Mouse (Mus musculus) thymus, postnatal 14 days (tissue): ENCODE measurements around the gene Ift122.
A peak's percentile ranks its signal among the peaks of the same experiment; 100 is the strongest.

Source experiments
- DNase-seq: peaks from one replicate; pipeline ENCODE4 v3.0.0; 2021

The Ift122 gene

DNA sequence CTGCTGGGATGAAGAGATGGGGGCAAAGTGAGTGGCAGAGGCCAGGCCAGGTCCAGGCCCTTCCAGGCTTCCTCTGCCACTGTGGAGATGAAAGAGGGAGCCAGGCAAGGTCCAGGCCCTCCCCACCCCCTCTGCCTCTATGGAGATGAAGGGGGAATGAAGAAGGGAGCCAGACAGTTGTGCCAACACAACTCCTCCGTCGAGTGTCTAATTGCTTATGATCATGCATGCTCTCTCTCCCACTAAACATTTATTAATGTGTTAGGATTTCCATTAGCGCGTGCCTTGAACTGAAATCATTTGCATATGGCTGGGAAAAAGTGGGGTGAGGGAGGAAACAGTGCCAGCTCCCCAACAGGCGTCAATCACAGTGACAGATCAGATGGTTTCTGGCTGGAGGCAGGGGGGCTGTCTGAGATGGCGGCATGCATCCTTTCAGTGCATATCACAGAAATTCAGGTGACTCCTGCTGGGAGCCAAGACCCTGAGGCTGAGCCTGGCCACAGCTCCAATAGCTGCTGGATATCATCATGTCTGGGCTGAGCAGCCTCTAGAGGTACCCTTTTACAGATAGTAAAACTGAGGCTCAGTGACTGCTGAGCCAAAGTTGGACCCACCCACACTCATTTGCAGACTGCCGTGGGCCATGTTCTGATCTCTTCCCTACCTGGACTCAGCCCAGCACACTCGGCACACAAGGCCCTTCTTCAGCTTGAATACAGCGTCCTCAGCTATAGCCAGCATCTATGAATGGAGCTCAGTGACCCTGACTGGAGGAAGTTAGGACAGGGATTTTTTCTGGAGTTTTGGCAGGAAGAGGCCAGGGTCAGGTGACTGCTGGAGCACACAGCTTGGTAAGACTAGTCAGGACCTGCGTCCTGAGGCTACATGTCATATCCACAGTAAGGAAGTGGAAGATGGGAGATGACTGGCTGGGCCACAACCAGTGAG, 74.3 kb downstream of the Ift122 start:
- DNase-seq: no peak

DNA sequence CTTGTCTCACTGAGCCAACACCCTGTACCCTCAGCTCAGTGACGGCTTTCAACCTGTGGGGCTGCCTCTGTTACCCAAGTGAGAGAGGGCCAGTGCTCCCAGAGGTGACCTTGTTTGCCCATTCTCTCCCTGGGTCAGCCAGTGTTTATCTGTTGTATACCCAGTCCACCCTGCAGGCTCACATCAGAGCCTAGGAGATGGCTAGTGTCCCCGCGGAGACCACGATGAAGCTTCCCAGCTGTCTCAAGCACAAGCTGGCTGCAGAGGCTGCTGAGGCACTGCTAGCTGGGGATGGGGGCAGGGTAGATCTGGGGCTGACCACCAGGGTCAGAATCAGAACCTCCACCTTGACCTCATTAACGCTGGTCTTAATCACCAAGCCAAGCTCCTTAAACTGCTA, 76.7 kb downstream of the Ift122 start:
- no peak for DNase-seq

DNA sequence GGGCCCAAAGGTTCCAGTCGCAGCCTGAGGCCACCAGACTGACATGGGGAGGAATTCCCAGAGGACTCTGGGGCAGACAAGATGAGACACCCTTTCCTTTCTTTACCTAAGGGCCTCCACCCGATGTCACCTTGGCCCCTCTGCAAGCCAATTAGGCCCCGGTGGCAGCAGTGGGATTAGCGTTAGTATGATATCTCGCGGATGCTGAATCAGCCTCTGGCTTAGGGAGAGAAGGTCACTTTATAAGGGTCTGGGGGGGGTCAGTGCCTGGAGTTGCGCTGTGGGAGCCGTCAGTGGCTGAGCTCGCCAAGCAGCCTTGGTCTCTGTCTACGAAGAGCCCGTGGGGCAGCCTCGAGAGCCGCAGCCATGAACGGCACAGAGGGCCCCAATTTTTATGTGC, 78.4 kb downstream of the Ift122 start, which contains the start of gene Rho:
Rho (plus strand) TSS at position 110 of the 400 bp plus-strand sequence.
- no peak for DNase-seq

DNA sequence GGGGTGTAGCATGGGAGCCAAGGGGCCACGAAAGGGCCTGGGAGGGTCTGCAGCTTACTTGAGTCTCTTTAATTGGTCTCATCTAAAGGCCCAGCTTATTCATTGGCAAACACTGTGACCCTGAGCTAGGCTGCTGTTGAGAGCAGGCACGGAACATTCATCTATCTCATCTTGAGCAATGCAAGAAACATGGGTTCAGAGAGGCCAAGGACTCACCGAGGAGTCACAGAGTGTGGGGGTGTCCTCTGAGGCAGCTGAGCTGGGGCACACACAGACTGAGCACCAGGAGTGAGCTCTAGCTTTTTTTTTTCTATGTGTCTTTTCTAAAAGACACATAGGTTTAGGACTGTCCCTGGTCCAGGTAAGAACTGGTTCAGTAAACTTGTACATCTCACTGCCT, 79.1 kb downstream of the Ift122 start:
- DNase-seq: no peak

DNA sequence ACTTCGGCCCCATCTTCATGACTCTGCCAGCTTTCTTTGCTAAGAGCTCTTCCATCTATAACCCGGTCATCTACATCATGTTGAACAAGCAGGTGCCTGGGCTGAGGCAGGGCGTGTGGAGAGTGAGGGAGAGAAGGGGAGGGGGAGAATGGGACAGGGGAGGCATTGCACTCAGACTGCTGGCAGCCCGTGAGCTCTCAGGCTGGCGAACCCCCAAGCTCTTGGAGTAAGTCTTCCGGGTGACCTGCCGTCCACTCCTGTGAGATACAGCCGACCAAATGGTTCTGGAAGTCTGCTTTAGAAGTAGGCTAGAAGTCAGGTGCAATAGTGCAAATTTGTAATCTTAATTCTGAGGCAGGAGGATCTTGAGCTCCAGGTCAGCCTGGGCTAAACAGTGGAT, 82.3 kb downstream of the Ift122 start:
- DNase-seq: no peak

DNA sequence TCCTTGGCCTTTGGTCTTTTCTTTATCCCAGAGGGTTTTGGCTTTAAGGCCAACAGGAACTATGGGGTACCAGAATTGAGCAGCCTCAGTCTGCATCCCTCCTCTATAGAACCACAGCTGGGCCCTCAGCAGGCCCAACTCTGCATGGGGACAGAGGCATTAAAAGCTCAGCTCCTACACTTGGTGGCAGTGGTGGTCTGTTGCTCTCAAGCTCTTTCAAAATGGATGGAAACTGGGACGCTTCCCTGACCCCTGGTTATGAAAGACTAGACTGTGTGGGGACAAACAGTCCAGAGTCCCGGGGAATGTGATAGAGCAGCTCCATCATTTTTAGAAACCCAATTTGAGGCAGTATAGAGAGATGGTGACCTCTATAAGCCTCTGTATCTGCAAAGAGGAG, 84.7 kb downstream of the Ift122 start:
- no peak for DNase-seq

DNA sequence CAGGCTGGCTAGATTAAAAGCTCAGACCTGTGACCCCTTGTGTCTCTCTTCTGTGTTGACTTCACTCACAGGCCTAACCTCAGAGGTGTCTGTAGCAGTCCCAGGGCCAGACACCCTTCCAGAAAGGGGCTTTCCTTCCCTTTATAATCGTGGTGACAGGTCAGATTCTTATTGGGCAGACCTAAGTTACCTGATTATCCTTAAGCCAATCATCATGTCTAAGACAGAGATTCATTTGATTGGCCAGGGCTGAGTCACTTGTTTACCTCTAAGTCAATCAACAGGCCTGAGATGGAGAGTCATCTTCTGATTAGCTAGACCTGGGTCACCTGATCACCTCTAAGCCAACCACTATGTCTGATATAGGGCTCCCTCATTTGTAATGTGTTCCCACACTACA, 85.5 kb downstream of the Ift122 start:
- DNase-seq: no peak

DNA sequence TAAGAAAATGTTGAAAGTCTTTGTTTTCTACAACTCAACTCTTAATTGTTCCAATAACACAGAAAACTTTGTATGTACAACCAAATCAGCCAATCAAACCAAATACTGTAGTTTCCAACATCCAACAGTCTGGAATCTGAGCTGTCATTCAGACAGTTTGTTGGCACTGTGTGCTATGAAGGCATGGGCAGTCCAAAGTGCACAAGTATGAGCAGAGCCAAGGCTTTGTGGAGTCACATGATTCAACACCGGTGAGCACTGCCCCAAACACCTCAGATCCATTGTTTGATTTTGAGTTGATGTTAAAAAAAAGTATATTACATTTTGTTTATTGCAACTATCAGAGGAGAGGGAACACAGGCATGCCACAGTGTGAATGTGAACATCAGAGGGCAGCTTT, 87.3 kb downstream of the Ift122 start:
- no peak for DNase-seq

DNA sequence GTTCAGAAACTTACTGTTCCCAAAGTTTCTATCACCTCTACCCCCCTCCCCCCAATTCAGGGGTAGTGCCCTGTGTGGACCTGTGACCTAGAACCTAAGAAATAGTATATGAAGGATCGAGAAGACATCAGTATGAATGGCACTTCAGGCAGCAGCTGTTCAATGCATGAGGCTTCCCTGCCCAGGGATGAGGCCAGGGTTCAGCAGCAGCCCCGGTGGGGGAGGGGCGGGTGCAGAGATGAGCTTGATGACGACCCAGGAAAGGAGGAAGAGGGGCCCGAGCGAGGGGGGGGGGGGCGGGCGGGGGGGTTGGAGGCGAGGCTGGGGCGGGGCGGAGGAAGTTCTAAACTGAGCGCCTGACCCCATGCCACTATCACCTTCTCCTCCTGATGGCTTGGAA, 87.9 kb downstream of the Ift122 start:
- DNase-seq: peak; percentile 67

DNA sequence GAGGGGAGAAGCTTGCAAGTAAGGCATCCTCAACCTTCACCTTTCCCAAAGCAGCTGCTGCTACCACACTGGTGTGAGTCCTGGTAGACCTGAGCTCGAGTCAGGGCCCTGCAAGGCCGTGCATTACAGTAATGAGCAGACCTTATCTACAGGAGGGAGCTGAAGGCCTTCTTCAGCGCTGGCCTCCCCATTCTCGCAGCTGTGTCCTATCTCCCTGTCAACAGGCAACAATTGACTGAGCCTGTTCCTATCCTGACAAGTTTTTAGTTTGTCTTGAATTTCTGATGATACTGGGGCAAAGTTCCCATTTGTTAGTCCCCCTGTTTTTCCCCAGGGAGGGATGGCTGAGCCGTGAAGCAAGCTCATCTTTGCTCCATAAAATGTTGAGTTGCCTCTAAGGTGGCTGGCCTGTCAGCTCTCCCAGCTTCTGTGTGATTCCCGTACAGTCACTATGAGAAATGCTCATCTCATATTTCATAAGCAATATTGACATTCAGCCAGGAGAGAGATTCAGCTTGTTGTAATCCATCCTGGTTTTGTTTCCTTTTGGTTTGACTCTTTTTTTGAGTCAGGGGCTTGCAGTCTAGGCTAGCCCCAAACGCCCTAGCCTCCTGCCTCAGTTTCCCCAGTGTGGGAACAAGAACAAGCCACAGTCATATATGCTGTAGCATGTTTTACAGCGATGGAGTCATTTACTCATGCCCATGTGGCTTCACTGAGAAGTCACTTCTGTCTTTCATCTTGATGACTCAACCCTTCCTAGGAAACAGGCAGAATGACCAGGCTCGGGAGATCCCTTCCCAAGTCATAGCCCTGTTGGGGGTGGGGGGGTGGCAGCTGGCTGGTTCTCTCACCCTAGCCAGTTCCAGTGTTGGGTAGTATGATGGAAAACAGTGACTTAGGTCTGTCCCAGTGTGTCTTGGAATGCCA, 90.5 kb downstream of the Ift122 start:
- no peak for DNase-seq

DNA sequence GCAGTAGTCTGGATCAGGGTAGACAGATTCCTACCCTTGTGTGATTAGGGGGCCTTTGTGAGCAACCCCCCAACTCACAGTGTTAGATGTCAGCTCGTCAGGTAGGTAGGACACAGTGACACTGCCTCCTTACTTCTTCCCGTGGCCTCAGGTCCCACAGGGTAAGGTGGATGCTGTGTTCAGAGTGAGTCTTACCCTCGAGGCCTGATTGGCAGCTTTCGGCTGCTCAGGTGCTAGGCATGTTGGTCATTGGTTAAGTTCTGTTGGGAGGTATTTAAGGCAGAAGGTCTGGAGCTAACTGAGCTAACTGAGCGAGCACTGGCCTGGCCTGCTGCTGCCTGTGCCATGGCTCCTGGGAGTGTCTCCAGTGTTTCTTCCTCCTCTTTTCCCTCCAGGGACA, 91.4 kb downstream of the Ift122 start, which contains the start of gene H1foo:
H1foo (plus strand) TSS at position 301 of the 400 bp plus-strand sequence.
- DNase-seq: no peak

DNA sequence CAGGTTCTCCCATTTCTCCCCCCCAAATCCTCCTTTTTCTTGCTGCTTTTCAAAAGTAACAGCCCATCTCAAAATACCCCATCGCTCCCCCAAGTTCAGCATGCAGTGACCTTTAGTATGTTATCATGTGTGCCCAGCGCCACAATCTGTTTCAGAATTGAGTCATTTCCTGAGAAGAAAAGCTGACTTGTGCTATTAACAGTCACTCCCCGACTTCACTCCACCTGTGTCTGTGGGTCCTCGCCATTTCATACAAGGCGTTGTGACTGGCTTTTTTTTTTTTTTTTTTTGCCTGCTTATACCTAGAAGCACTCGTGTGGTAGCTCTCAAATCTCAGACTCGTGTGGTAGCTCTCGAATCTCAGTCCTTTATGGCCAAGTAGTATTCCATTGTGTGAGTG, 92.4 kb downstream of the Ift122 start:
- DNase-seq: no peak

DNA sequence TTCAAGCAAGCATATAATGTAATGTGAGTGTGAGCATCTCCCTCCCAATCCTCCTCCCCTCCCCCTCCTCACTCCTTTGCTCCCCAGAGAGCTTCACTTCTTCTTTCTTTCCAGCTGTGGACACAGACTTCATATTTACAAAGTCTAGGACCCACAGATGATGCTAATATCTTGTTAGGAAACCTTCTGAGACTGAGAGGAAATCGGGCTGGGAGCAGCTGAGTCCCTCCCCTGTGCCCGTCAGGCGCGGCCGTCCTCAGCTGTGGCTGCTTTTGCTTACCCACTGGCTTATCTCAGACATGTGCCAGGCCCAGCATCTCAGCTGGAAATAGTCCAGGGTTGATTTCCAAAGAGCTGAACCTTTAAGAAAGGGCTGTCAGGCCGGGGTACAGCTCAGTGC, 93.1 kb downstream of the Ift122 start:
- DNase-seq: no peak

DNA sequence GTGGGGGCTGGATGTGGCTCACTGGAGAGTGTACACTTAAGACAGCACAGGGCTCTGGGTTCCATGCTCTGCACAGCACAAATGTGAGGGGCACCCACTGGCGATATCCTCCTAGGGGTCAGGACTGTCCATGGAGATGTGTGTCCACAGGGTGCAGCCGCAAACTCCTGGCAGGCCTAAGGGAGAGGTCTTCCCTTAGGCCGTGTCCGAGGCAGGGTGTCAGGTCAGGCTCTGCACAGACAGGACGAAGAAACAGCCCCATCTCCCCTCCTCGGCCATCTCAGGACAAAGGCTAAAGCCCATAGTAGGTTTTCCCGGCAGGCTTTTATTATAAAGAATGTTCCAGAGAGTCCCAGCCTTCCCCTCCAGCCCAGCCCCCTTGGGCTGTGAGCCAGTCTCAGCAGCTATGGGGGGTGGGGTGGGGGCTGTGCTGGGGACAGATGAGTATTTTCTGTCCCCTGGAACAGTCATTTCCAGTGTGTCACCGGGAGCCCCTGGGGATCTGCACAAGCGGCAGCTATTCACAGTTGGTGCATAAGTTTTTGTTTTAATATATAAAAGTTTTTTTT, 101.3 kb downstream of the Ift122 start:
- DNase-seq: no peak

DNA sequence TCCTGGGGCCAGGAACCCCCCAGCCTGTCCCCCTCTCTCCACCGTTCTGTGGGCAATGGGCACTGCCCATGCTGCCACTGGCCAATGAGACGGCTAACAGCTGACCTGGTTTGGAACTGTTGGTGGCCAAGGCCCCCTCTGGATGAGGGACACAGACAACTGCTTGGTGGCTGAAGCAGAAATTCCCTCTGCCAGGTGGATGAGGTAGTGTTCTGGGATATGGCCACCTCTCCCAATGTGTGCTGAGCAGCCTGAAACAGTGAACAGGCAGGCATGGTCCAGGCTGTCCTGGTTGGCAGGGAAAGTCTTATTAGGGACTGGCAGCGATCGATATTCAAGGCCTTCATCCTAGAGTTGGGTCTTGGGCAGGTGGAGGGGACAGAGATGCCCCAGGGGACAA, 101.9 kb downstream of the Ift122 start:
- no peak for DNase-seq

DNA sequence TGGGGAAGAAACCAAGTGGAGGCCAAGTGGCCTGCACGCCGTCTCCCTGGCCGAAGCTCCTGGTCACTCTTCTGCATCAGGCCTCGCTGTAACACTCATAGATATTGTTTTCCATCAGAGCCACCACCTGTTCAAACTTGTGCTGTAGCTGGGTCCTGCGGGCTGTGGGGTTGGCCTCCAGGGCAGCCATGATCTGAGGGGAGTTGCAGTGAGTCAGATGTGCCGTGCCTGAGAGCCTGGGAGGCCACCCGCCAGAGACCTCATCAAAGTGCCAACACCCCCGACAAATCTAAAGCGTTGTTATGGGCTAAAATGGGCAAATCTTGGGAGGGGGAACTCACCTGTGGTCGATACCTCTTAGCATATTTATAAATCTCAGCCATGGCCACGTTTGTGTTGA, 102.4 kb downstream of the Ift122 start:
- DNase-seq: no peak

DNA sequence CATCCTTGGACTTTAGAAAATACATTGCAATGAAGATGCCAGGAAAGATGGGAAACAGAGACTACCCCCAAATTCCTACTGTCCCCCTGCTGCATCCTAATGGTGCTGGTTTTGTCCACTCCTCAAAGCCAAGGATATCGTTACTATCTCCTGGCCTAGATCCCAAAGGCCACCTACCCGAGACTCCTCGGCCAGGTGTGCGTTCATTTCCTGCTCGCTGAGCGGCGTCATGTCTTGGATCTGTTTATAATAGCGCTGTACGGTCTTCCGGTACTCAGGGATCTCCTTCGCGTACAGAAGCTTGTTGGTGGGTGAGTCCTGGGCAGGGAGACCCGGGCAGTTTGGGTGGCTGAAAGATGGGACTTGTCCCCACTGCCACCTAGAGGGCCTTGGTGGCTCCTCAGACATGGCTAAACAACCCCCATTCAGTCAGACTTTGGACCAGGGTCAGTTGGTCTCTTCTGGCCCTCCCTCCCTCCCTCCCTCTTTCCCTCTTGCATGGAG, 103.2 kb downstream of the Ift122 start:
- DNase-seq: no peak

DNA sequence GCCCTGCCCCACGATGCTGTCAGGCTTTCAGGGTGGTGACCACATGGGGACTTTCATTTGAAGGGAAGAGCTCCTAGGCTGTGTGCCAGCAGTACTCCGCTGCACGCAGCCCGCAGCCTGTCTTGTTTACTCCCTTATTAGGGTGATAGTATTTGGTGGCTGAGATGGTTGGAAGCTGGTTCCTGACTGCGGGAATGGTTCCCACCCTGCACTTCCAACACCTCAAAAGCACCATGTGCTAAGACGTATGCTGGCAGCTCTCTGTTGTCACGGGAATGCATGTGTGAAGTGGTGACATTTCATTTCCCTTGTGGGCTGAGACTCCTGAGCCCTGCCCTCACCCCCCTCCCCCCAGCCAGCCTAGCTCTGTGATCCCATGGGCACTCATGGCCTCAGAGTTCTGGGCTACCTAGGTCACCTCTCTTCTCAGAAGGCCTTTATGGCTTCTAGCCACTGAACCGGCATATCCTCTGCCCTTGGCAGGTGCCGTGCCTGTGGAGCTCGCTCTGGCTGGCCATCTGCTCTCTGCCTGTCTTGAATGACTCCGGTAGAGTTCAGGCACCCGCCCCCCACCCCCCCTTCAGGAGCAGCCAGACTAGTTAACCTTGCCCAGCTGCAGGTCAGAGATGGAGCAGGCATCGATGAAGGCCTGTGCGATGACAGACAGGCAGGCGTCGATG, 103.8 kb downstream of the Ift122 start:
- no peak for DNase-seq

DNA sequence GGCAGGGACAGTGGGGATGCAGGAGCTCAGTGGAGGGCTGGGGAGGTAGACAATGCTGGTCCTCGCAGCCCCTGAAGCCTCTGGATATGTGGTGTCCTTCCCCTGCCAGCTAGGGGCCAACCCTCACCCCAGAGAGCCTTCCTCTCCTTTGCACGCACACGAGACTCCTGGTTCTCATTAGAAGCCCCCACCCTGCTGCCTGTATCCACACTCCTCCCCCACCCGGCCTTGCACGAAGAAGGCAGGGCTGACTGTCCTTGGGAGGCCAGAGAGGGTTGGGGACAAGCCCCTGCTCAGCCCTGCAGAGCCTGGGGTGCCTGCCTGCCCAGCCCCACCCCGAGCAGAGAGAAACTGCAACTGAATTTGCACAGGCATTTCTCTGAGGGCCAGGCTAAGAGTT, 104.4 kb downstream of the Ift122 start:
- no peak for DNase-seq

DNA sequence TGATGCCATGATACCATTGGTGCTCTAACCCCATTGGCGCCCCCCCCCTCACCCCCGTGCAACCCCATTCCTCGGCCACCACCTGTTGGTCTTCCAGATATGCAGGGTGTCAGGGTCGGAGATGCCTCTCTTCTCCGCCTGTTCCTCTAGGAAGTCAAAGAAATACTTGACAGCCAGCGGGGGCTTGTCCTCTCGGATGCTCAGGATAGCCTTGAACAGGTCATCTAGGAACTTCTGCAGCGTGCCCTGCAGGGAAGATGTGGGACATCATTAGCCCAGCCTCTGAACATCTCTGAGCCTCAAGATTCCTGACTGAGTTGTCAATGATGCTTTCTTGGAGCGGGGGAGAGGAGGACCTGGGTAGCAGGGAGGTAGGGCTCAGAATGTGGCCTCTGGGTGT, 105.2 kb downstream of the Ift122 start:
- DNase-seq: no peak

DNA sequence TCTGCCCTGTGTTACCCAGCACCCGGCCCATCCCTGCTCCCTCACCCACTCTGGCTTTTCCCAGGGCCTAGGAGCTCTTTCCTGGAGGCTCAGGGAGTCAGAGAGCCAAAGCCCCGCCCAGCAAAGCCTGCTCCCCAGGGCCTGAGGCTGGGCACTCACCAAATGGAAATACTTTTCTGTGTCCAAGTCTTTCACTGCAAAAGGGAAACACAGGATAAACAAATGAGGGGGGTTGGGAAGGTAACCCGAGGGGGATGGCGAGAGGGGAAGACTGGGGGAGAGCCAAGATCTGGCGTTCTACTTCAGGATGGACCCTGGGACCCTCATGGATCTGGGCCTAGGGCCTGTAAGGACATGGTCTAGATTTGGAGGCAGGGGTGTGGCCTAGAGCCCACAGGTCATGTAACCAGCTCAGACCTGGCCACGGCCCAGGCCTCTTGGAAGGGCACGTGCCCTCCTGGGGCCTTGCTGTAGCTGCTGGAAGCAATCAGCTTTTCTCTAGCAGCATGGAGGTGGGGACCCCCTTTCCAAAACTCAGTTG, 106.0 kb downstream of the Ift122 start:
- no peak for DNase-seq

DNA sequence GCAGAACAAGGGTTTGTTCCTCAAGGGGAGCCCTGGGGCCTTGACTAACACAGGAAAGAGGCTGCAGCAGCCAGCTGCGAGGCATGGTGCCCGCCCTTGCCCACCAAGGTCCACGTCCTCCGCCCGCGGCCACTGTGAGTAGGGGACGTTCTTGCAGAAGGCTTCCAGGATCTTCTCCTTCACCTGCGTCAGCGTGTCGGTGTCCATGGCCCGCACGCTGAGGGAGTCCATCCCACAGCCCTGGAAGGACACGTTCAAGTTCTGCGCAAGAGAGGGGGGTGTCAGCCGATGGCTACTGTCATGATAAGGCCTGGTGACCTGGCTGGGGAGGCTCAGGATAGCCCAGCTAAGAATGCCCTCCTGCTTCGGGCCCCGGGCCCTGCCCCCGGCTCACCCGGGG, 107.1 kb downstream of the Ift122 start:
- no peak for DNase-seq
